Mouse (Mus musculus): Measurements from ENCODE around the gene Medag.

The Medag gene

GRCm38 (mm10) chr5:149411509-149412193 lies at the start of gene Medag:
Gene Medag, plus strand, starts transcription at chr5:149411749.
- in situ Hi-C loops (cut with MboI, MseI), result no loop called here

- in situ Hi-C loops (cut with MboI, MseI), result loop anchor here (10.0 kb wide), 1 partner anchor 962 kb away; no protein-coding TSS in a partner anchor
These were observed 48.9 kb upstream of the Medag start for GRCm38 (mm10) chr5:149362626-149363025.

- in situ Hi-C loops (cut with MboI, MseI), result loop anchor here (10.0 kb wide), 1 partner anchor 961 kb away; no protein-coding TSS in a partner anchor
These were observed 47.4 kb upstream of the Medag start for GRCm38 (mm10) chr5:149363903-149364755.

- in situ Hi-C loops (cut with MboI, MseI), result loop anchor here (10.0 kb wide), 1 partner anchor 958 kb away; no protein-coding TSS in a partner anchor
These were observed 44.5 kb upstream of the Medag start for GRCm38 (mm10) chr5:149367011-149367410.

GRCm38 (mm10) chr5:149367544-149368466 lies 43.7 kb upstream of the Medag start:
- in situ Hi-C loops (cut with MboI, MseI), result loop anchor here (10.0 kb wide), 1 partner anchor 957 kb away; no protein-coding TSS in a partner anchor

- in situ Hi-C loops (cut with MboI, MseI), result loop anchor here (10.0 kb wide), 1 partner anchor 956 kb away; no protein-coding TSS in a partner anchor
These were observed 42.8 kb upstream of the Medag start for GRCm38 (mm10) chr5:149368575-149369312.

- in situ Hi-C loops (cut with MboI, MseI), result loop anchor here (10.0 kb wide), 2 partner anchors 645 to 955 kb away; partner anchors contain the start of gene Rxfp2
These were observed 42.0 kb upstream of the Medag start for GRCm38 (mm10) chr5:149369373-149370035.

- in situ Hi-C loops (cut with MboI, MseI), result loop anchor here (10.0 kb wide), 1 partner anchor 643 kb away; the partner anchor contains the start of gene Rxfp2
These were observed 39.5 kb upstream of the Medag start for GRCm38 (mm10) chr5:149372018-149372417.

GRCm38 (mm10) chr5:149373224-149373623 lies 38.3 kb upstream of the Medag start:
- in situ Hi-C loops (cut with MboI, MseI), result loop anchor here (10.0 kb wide), 1 partner anchor 642 kb away; the partner anchor contains the start of gene Rxfp2

- in situ Hi-C loops (cut with MboI, MseI), result loop anchor here (10.0 kb wide), 1 partner anchor 641 kb away; the partner anchor contains the start of gene Rxfp2
These were observed 37.5 kb upstream of the Medag start for GRCm38 (mm10) chr5:149374026-149374425.

GRCm38 (mm10) chr5:149375074-149375888 lies 36.3 kb upstream of the Medag start:
- in situ Hi-C loops (cut with MboI, MseI), result loop anchor here (10.0 kb wide), 1 partner anchor 640 kb away; the partner anchor contains the start of gene Rxfp2

GRCm38 (mm10) chr5:149375889-149376212 lies 35.7 kb upstream of the Medag start:
- in situ Hi-C loops (cut with MboI, MseI), result loop anchor here (10.0 kb wide), 1 partner anchor 639 kb away; the partner anchor contains the start of gene Rxfp2

- in situ Hi-C loops (cut with MboI, MseI), result loop anchor here (10.0 kb wide), 1 partner anchor 638 kb away; the partner anchor contains the start of gene Rxfp2
These were observed 35.2 kb upstream of the Medag start for GRCm38 (mm10) chr5:149376367-149376766.

GRCm38 (mm10) chr5:149377253-149377652 lies 34.3 kb upstream of the Medag start:
- in situ Hi-C loops (cut with MboI, MseI), result loop anchor here (10.0 kb wide), 1 partner anchor 638 kb away; the partner anchor contains the start of gene Rxfp2

GRCm38 (mm10) chr5:149378566-149378965 lies 33.0 kb upstream of the Medag start:
- in situ Hi-C loops (cut with MboI, MseI), result loop anchor here (10.0 kb wide), 1 partner anchor 636 kb away; the partner anchor contains the start of gene Rxfp2

GRCm38 (mm10) chr5:149379131-149379784 lies 32.3 kb upstream of the Medag start:
- in situ Hi-C loops (cut with MboI, MseI), result loop anchor here (10.0 kb wide), 1 partner anchor 636 kb away; the partner anchor contains the start of gene Rxfp2

- in situ Hi-C loops (cut with MboI, MseI), result loop anchor here (10.0 kb wide), 1 partner anchor 635 kb away; the partner anchor contains the start of gene Rxfp2
These were observed 31.7 kb upstream of the Medag start for GRCm38 (mm10) chr5:149379861-149380260.

Measured in T-helper 1 cell (primary cell).